Mouse (Mus musculus): ENCODE results near the gene Col4a6.

- no peak for TF ChIP-seq POLR2A (IDR thresholded peaks at IDR 0.05; ENCODE audit: extremely low read depth, insufficient read depth, low read length)
- no peak for TF ChIP-seq CTCF (IDR thresholded peaks at IDR 0.05; ENCODE audit: low read depth, low read length)
Observed at GRCm38 (mm10) chrX:141396243-141396642, 77.6 kb downstream of the Col4a6 start.

All from liver, adult 2 months (tissue).